Mouse (Mus musculus) G1E (cell line): ENCODE measurements around the gene Fstl1. TPM values are rescaled to one million over a fixed set of nuclear protein-coding genes. Genes with fewer than 3 reads are reported as not detected.

Experiments used
- ATAC-seq: 2 replicates; pipeline ENCODE4 v1.8.0; 2016; ENCODE audit warnings: mild to moderate bottlenecking; ENCODE audit not compliant: insufficient number of reproducible peaks, poor library complexity, low FRiP score, severe bottlenecking; ENCODE audit errors: extremely low read depth
- DNase-seq: peaks from one replicate; pipeline ENCODE4 v3.0.0; 2012; ENCODE audit warnings: low spot score
- H3K27me3 ChIP-seq: 2 replicates; pipeline ENCODE4 v1.6.1; 2012; ENCODE audit warnings: mild to moderate bottlenecking, low read length, inconsistent platforms; ENCODE audit not compliant: insufficient read depth
- H3K36me3 ChIP-seq: replicated peaks from 2 replicates; pipeline ENCODE3; 2012; ENCODE audit warnings: mild to moderate bottlenecking, inconsistent platforms
- H3K4me1 ChIP-seq: 2 replicates; pipeline ENCODE4 v1.6.1; 2012; ENCODE audit warnings: low read depth, low read length, inconsistent platforms, mixed read lengths; ENCODE audit not compliant: insufficient read depth
- H3K4me3 ChIP-seq: 2 replicates; pipeline ENCODE4 v1.5.1; 2012; ENCODE audit warnings: low read depth, mild to moderate bottlenecking, inconsistent platforms, low read length, moderate library complexity, mixed read lengths
- H3K9me3 ChIP-seq: replicated peaks from 2 replicates; pipeline ENCODE4 v1.6.1; 2012; ENCODE audit warnings: inconsistent platforms
- CTCF ChIP-seq: IDR thresholded peaks from 2 replicates; pipeline ENCODE4 v1.5.1; 2012; ENCODE audit warnings: low read depth, low read length, inconsistent platforms, mixed read lengths
- GATA1 ChIP-seq: IDR thresholded peaks from 2 replicates; pipeline ENCODE4 v1.6.1; 2012; ENCODE audit warnings: borderline replicate concordance, low read length, inconsistent platforms, mixed read lengths
- GATA2 ChIP-seq: IDR thresholded peaks from 2 replicates; pipeline ENCODE4 v1.6.1; 2012; ENCODE audit warnings: low read depth, low read length, inconsistent platforms, borderline replicate concordance
- POLR2AphosphoS5 ChIP-seq: IDR thresholded peaks from 2 replicates; pipeline ENCODE4 v1.6.1; 2012; ENCODE audit warnings: low read depth, low read length, inconsistent platforms; ENCODE audit not compliant: insufficient replicate concordance
- TAL1 ChIP-seq: conservative IDR thresholded peaks from 2 replicates; pipeline ENCODE4 v1.6.1; 2012; ENCODE audit warnings: low read depth, low read length, inconsistent platforms, mixed read lengths
- polyA plus RNA-seq: library from polyadenylated mRNA; stranded (reverse); fragments of >175 nt; gene quantifications from 2 replicates; pipeline ENCODE4 v1.2.3, GENCODE M21; 2012
- total RNA-seq, 2 experiments: library from RNA; stranded (forward) in 1 of 2; stranded (reverse) in 1 of 2; fragments of 200-1000 nt in 1 of 2; fragments of >200 nt in 1 of 2; fragmentation: Nextera tagmentation in 1 of 2; gene quantifications; 2 replicates each; pipeline ENCODE4 v1.2.3; 2014 to 2017

The Fstl1 gene
- total and polyA plus RNA-seq, 3 experiments, result 0.67 to 7.4 (median 4.8) TPM

DNA sequence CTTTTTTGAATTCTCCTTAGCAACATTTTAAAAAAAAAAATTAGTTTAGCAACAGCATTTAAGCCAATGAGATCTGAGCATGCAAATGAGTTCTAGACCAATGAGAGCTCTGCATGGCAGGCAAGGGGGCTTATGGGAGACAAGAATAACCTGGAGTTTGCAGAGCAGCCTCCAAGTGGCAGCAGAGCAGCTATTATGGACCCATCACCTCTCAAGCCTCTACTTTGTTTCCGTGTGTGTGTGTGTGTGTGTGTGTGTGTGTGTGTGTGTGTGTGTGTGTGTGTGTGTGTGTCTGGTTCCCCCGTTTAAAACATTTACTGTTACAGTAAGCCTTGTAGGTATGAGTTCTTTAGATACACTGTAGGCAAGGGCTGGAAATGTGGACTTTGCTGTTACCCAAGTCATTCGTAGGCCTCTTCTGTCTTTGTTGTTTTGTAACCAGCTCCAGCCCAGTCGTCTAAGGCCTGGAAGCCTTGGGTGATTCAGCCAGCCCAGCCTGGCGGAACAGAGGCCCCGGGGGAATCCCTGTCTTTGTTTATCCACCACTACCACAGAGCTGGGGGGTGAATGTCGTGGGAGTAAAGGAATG lies 37.8 kb downstream of the Fstl1 start:
- DNase-seq (peak; percentile 81), ATAC-seq (peak; percentile 99)
- no peak for TF ChIP-seq TAL1
- no peak for TF ChIP-seq GATA2
- Histone ChIP-seq H3K4me3 (no peak overlapping the region), H3K36me3 (peaks cover 11% of the 10 kb centered on the region), H3K27me3 (peaks cover 5% of the 10 kb centered on the region), H3K4me1 (peaks cover 32% of the 10 kb centered on the region), H3K9me3 (no peaks in the 10 kb centered on the region)

DNA sequence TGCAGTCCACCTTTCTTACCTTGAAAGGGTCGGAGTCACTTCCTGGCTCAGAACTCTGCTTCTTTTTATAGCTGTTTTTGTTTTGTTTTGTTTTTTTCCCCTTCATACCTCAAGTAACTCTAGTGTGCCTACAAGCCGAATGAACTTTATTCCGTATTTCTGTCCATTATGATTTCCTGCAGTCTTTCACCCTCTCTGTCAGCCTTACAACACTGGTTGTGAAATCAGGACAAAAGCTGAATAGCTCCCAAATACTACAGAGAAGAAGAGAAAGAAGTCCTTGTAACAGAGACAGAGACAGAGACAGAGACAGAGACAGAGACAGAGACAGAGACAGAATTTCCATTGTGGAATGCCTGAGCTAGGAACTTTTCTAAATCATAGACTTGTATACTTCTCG lies 41.3 kb downstream of the Fstl1 start:
- ATAC-seq, result no peak
- Histone ChIP-seq H3K36me3 (peaks cover 19% of the 10 kb centered on the region), H3K4me1 (peaks cover 16% of the 10 kb centered on the region)

DNA sequence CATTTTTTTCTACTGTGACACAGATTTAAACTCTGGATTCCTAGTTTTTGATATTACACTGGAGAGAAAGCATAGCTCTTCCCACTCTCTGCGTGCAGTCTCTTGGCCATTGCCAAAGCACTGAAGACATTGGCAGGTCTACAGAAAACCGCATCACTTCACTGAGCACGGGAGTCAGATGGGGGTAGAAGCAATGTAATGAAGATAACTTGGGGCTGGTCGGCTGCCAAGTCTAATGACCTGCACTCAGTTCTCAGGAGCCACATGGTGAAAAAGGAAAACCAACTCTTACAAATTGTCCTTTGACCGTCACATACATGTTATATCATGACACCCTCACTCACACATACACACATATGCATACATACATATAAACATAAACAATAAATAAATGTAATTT lies 47.3 kb downstream of the Fstl1 start:
- Histone ChIP-seq H3K4me3 (no peak overlapping the region), H3K4me1 (no peaks in the 10 kb centered on the region), H3K27me3 (peaks cover 36% of the 10 kb centered on the region), H3K36me3 (peaks cover 38% of the 10 kb centered on the region), H3K9me3 (no peaks in the 10 kb centered on the region)
- DNase-seq (no peak), ATAC-seq (no peak)
- no peak for TF ChIP-seq TAL1
- TF ChIP-seq GATA1, result no peak
- TF ChIP-seq CTCF, result no peak
- no peak for TF ChIP-seq POLR2AphosphoS5
- TF ChIP-seq GATA2, result no peak

More for the DNA sequence above, 41.3 kb downstream of the Fstl1 start:
- TF ChIP-seq GATA1 (no peak), POLR2AphosphoS5 (no peak), CTCF (no peak), GATA2 (no peak), TAL1 (no peak)
- H3K9me3 ChIP-seq, result no peaks in the 10 kb centered on the region
- H3K27me3 ChIP-seq, result peaks cover 23% of the 10 kb centered on the region
- DNase-seq, result no peak
- H3K4me3 ChIP-seq, result no peak overlapping the region

DNA sequence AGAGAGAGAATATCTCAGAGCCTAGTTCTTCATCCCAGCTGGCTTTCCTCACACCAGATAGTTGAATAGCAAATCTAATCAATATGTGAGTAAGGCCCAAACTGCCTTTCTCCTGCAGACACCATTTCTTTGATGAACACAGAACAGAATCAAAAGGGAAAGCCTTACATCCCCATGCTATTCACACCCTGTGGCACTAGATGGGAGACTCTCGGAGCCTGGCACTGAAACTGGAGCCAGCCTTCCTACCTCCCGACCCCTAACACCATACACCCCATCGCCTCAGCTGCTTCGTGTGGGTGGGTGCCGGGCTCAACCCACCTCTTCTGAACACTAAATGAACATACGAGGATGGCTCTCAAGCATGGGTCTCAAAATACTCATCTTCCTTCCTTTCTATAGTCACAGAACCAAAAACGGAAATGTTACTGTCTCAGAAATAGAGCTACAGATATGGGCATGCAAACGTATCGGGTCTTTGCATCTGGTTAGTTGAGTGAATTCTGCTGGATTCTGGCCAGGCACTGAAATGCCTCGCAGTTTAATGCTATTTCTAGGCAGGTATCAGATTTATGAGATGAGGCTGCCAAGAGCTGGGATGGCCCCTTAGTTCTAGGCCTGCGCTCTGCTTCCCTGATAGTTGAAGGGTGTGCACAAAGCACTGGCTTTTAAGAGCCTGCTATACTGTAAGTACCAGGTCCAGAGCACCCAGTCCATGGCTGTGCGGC lies 48.3 kb downstream of the Fstl1 start:
- TF ChIP-seq GATA2, result no peak
- TF ChIP-seq CTCF, result no peak
- TF ChIP-seq POLR2AphosphoS5, result no peak
- no peak for TF ChIP-seq GATA1
- no peak for TF ChIP-seq TAL1
- H3K36me3 ChIP-seq, result peaks cover 41% of the 10 kb centered on the region
- peaks cover 40% of the 10 kb centered on the region for H3K27me3 ChIP-seq
- DNase-seq (no peak), ATAC-seq (no peak)
- H3K9me3 ChIP-seq, result no peaks in the 10 kb centered on the region
- no peak overlapping the region for H3K4me3 ChIP-seq
- no peaks in the 10 kb centered on the region for H3K4me1 ChIP-seq

DNA sequence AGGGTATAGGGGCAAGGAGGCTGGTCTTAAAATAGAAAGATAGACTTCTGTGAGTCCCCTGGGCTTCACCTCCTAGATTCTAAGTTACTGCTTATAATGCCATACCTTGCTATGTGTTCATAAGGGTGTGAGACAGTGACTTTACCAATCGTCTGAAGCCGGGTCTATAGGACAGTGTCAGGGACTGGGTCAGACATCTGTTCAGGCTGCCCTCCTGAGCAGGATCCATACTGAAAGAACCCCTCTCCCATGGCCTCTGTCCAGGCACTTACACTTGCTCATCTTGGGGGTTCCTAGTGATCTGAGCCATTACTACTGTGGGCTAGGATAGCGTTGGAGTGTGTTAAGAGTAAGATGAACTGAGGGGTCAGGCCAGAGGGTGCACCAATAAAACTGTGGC lies 49.6 kb downstream of the Fstl1 start:
- H3K36me3 ChIP-seq, result peaks cover 40% of the 10 kb centered on the region
- ATAC-seq (no peak), DNase-seq (no peak)
- H3K4me3 ChIP-seq, result no peak overlapping the region
- no peak for TF ChIP-seq TAL1
- TF ChIP-seq GATA1, result no peak
- TF ChIP-seq CTCF, result no peak
- TF ChIP-seq POLR2AphosphoS5, result no peak
- TF ChIP-seq GATA2, result no peak
- H3K9me3 ChIP-seq, result no peaks in the 10 kb centered on the region
- no peaks in the 10 kb centered on the region for H3K4me1 ChIP-seq
- peaks cover 36% of the 10 kb centered on the region for H3K27me3 ChIP-seq

DNA sequence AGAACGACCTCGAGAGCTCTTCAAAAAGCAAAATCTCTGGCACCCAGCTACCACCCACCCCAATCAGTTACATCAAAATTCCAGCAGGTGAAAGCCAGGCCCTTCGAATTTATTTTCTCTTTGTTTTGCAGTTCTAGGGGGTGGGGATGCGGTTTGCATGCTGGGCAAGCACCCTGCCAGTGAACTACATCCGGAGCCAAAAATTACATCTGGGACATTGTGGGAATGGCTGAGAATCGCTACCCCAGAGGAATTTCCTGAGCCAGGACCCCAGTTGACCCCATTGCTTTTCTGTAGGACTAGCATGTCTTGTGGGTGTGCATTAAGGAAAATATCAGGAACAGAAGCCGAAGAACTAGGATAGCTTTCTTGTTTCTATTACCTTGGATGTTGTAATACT lies 54.4 kb downstream of the Fstl1 start:
- Histone ChIP-seq H3K4me1 (no peaks in the 10 kb centered on the region; the same call in 1 of the 2 replicates), H3K9me3 (no peaks in the 10 kb centered on the region), H3K4me3 (no peak overlapping the region), H3K36me3 (peaks cover 23% of the 10 kb centered on the region), H3K27me3 (peaks cover 17% of the 10 kb centered on the region)
- no peak for ATAC-seq
- no peak for TF ChIP-seq GATA2
- no peak for TF ChIP-seq TAL1
- no peak for TF ChIP-seq POLR2AphosphoS5
- no peak for TF ChIP-seq CTCF
- TF ChIP-seq GATA1, result no peak
- DNase-seq, result no peak

DNA sequence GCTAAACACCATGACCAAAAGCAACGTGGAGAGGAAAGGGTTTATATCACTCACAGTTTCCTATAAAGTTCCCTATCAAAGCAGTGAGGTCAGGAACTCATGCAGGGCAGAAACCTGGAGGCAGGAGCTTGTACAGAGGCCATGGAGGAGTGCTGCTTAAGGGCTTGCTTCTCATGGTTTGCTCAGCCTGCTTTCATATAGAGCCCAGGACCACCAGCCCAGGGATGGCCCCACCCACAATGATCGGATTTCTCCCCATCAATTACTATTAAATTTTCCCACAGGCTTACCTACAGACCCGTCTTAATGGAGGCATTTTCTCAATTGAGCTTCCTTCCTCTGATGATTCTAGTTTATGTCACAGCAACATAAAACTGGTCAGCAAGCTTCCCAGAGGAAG lies 60.9 kb downstream of the Fstl1 start:
- no peak for ATAC-seq
- DNase-seq, result no peak
- Histone ChIP-seq H3K36me3 (peaks cover 4% of the 10 kb centered on the region), H3K9me3 (no peaks in the 10 kb centered on the region), H3K27me3 (peaks cover 38% of the 10 kb centered on the region), H3K4me1 (no peaks in the 10 kb centered on the region; the same call in 1 of the 2 replicates), H3K4me3 (no peak overlapping the region)
- no peak for TF ChIP-seq CTCF
- TF ChIP-seq POLR2AphosphoS5, result no peak
- TF ChIP-seq GATA1, result no peak
- TF ChIP-seq GATA2, result no peak
- TF ChIP-seq TAL1, result no peak
